Mouse (Mus musculus) kidney, embryonic 16.5 days (tissue): ENCODE results near the gene Polr3h. TPM values are rescaled to one million over a fixed set of nuclear protein-coding genes. Genes with fewer than 3 reads are reported as not detected.

Source experiments
- ATAC-seq: fragments of 200-750 bp; cut with Nextera tagmentation; 2 replicates; pipeline ENCODE4 v1.8.0; 2017; ENCODE audit warnings: moderate TSS enrichment; ENCODE audit not compliant: low FRiP score, low TSS enrichment
- H3K27ac ChIP-seq: fragments of 300-500 bp; sonication (generic); 2 replicates; pipeline ENCODE4 v1.5.1; 2014; ENCODE audit warnings: low read length
- H3K27me3 ChIP-seq: fragments of 300-500 bp; sonication (generic); 2 replicates; pipeline ENCODE4 v1.6.1; 2014; ENCODE audit warnings: low read length, control low read depth, mixed read lengths; ENCODE audit not compliant: insufficient read depth
- H3K36me3 ChIP-seq: fragments of 300-500 bp; sonication (generic); 2 replicates; pipeline ENCODE4 v1.6.1; 2014; ENCODE audit warnings: low read length, control low read depth, mixed read lengths; ENCODE audit not compliant: insufficient read depth
- H3K4me1 ChIP-seq: fragments of 300-500 bp; sonication (generic); 2 replicates; pipeline ENCODE4 v1.6.1; 2014; ENCODE audit warnings: low read length, control low read depth, mixed read lengths; ENCODE audit not compliant: insufficient read depth
- H3K4me2 ChIP-seq: fragments of 300-500 bp; sonication (generic); replicated peaks from 2 replicates; pipeline ENCODE4 v1.6.1; 2014; ENCODE audit warnings: low read depth, low read length
- H3K4me3 ChIP-seq: fragments of 300-500 bp; sonication (generic); 2 replicates; pipeline ENCODE4 v1.5.1; 2014; ENCODE audit warnings: mild to moderate bottlenecking, low read length
- H3K9ac ChIP-seq: fragments of 300-500 bp; sonication (generic); replicated peaks from 2 replicates; pipeline ENCODE4 v1.6.1; 2014; ENCODE audit warnings: low read length
- H3K9me3 ChIP-seq: fragments of 300-500 bp; sonication (generic); 2 replicates; pipeline ENCODE4 v1.6.1; 2016; ENCODE audit warnings: low read length, control low read depth
- WGBS: fragments of 180-500 bp; shearing (Covaris S2); extraction: QIAGEN DNeasy Blood & Tissue Kit; methylation state at CpG from one replicate; pipeline ENCODE4 v1.1.7; 2014; 5-methylcytosine and 5-hydroxymethylcytosine counted together
- polyA plus RNA-seq: library from polyadenylated mRNA; unstranded; fragments of >200 nt; fragmentation: Nextera tagmentation; extraction: Ambion mirVana; gene quantifications from 2 replicates; pipeline ENCODE4 v1.2.1, GENCODE M21; 2015

Polr3h gene
- polyA plus RNA-seq, 1 experiment from 2014 or later = 98.5 TPM

GRCm38 (mm10) chr15:81961078-81961451 is 35.0 kb upstream of the Polr3h start:
- 2% methylated on average over 8 of the region's 8 CpGs for WGBS
- Histone ChIP-seq H3K36me3 (no peaks in the 10 kb centered on the region; the same call in 1 of the 2 replicates), H3K27ac (no peak overlapping the region), H3K4me3 (peak overlapping the region; percentile 58), H3K4me1 (0 out of 2 replicates have a peak, but pooled peaks cover 4% of the 10 kb centered on the region), H3K9ac (peak overlapping the region; percentile 51), H3K27me3 (no peaks in the 10 kb centered on the region), H3K4me2 (peak overlapping the region; percentile 99), H3K9me3 (no peaks in the 10 kb centered on the region)
- ATAC-seq = no peak

GRCm38 (mm10) chr15:81960171-81961077 is 34.4 kb upstream of the Polr3h start, which contains the start of gene Pmm1:
Pmm1 (minus strand) TSS chr15:81960930.
- Histone ChIP-seq H3K4me1 (0 out of 2 replicates have a peak, but pooled peaks cover 4% of the 10 kb centered on the region), H3K9me3 (no peaks in the 10 kb centered on the region), H3K36me3 (peaks cover under 1% of the 10 kb centered on the region; the same call in 1 of the 2 replicates), H3K27me3 (no peaks in the 10 kb centered on the region), H3K4me3 (peak within 1 kb of the TSS; percentile 58), H3K9ac (peak within 1 kb of the TSS; percentile 65), H3K27ac (peak within 1 kb of the TSS; percentile 43), H3K4me2 (peak within 1 kb of the TSS; percentile 99)
- peak; percentile 97 for ATAC-seq
- WGBS = under 1% methylated on average over 77 of the region's 77 CpGs

DNA sequence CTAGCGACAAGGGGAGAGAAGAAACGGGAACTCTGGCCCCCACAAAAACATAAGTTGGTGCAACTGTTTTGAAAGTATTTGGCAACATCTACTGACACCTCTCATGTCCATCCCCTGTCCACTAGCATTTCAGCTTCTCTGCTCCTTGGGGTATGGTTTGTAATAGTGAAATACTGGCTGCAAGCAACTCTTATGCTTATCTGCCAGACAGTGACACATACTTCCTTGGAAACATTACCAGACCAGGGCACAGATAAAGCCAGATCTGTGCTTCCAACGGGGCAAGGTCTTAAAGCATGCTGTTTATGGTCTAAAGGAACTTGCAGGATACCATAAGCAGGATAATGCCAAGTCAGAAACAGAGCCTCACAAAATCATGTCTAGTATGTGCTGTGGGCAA is 32.9 kb upstream of the Polr3h start:
- WGBS = 93% methylated on average over 3 of the region's 3 CpGs
- no peaks in the 10 kb centered on the region for H3K9me3 ChIP-seq
- H3K4me1 ChIP-seq = 0 out of 2 replicates have a peak, but pooled peaks cover 4% of the 10 kb centered on the region
- H3K4me3 ChIP-seq = no peak overlapping the region
- peaks cover 14% of the 10 kb centered on the region; the same call in 1 of the 2 replicates for H3K36me3 ChIP-seq
- ATAC-seq = no peak
- no peaks in the 10 kb centered on the region for H3K27me3 ChIP-seq
- no peak overlapping the region for H3K9ac ChIP-seq
- no peak overlapping the region for H3K4me2 ChIP-seq
- H3K27ac ChIP-seq = no peak overlapping the region

DNA sequence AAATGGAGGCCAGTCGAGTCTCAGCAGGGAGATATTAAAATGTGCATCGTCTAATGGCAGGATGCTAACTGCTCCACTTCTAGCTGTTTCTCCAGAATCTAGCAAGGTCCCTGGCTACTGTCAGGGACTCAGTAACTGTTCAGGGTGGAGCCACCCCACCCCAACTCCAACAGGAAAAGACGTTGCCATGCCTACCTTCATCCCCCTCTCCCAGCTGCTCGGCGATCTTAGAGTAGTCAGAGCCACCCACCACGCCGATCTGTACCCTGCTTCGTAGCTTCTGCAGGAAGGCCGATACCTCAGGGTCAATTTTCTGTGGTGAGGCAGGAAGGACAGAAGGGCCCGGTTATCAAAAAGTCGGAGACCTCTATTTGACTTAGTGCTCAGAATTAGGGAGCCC is 31.6 kb upstream of the Polr3h start:
- 80% methylated on average over 11 of the region's 11 CpGs for WGBS
- no peak overlapping the region for H3K27ac ChIP-seq
- no peak for ATAC-seq
- H3K9ac ChIP-seq = no peak overlapping the region
- no peak overlapping the region for H3K4me3 ChIP-seq
- H3K9me3 ChIP-seq = no peaks in the 10 kb centered on the region
- H3K36me3 ChIP-seq = peaks cover 14% of the 10 kb centered on the region; the same call in 1 of the 2 replicates
- H3K4me2 ChIP-seq = no peak overlapping the region
- H3K4me1 ChIP-seq = 0 out of 2 replicates have a peak, but pooled peaks cover 4% of the 10 kb centered on the region
- H3K27me3 ChIP-seq = no peaks in the 10 kb centered on the region

DNA sequence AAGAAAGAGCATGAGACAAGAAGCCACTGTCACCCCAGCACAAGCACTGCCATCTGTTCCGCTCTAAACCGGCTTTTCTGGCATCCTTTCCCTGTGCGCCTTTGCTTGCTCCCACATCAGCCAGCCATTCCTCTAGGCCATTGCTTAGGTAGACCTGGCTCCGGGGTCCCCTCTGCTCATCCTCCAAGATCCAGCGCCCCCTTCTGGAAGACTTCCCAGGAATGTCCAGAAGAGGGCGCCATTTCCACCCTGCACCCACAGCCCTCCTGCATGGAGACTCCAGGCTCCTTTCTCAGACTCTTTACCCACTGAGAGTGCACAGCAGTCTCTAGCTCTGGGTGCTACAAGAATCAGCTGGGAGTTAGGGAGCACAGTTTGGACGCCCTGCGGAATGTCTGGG is 30.4 kb upstream of the Polr3h start:
- no peak overlapping the region for H3K27ac ChIP-seq
- H3K4me1 ChIP-seq = 0 out of 2 replicates have a peak, but pooled peaks cover 4% of the 10 kb centered on the region
- no peaks in the 10 kb centered on the region for H3K9me3 ChIP-seq
- WGBS = 63% methylated on average over 8 of the region's 8 CpGs
- no peak overlapping the region for H3K4me3 ChIP-seq
- H3K36me3 ChIP-seq = peaks cover 14% of the 10 kb centered on the region; the same call in 1 of the 2 replicates
- no peak overlapping the region for H3K4me2 ChIP-seq
- no peak for ATAC-seq
- no peaks in the 10 kb centered on the region for H3K27me3 ChIP-seq
- H3K9ac ChIP-seq = no peak overlapping the region

GRCm38 (mm10) chr15:81955414-81955813 is 29.4 kb upstream of the Polr3h start:
- Histone ChIP-seq H3K27me3 (no peaks in the 10 kb centered on the region), H3K36me3 (peaks cover 14% of the 10 kb centered on the region; the same call in 1 of the 2 replicates), H3K4me2 (no peak overlapping the region), H3K4me1 (0 out of 2 replicates have a peak, but pooled peaks cover 4% of the 10 kb centered on the region), H3K4me3 (no peak overlapping the region), H3K9ac (no peak overlapping the region), H3K27ac (no peak overlapping the region), H3K9me3 (no peaks in the 10 kb centered on the region)
- ATAC-seq = no peak
- WGBS = 90% methylated on average over 15 of the region's 15 CpGs

DNA sequence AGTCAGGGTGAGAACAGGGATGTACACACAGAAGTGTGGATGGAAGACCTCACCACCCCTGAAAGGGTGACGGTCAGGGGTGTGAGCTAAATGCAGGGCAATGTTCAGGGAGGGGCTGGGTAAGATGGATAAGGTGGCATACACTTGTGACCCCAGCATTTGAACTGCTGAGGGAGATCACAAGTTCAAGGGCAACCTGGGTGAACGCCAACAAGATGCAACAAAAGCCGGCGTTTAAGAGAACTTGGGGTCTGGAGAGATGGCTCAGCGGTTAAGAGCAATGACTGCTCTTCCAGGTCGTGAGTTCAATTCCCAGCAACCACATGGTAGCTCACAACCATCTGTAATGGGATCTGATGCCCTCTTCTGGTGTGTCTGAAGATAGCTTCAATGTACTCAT is 28.7 kb upstream of the Polr3h start:
- 0 out of 2 replicates have a peak, but pooled peaks cover under 1% of the 10 kb centered on the region for H3K4me1 ChIP-seq
- no peak overlapping the region for H3K4me2 ChIP-seq
- H3K36me3 ChIP-seq = peaks cover 14% of the 10 kb centered on the region
- no peak overlapping the region for H3K4me3 ChIP-seq
- no peaks in the 10 kb centered on the region for H3K9me3 ChIP-seq
- no peak overlapping the region for H3K9ac ChIP-seq
- no peak overlapping the region for H3K27ac ChIP-seq
- WGBS = 93% methylated on average over 6 of the region's 6 CpGs
- no peaks in the 10 kb centered on the region for H3K27me3 ChIP-seq
- ATAC-seq = no peak

DNA sequence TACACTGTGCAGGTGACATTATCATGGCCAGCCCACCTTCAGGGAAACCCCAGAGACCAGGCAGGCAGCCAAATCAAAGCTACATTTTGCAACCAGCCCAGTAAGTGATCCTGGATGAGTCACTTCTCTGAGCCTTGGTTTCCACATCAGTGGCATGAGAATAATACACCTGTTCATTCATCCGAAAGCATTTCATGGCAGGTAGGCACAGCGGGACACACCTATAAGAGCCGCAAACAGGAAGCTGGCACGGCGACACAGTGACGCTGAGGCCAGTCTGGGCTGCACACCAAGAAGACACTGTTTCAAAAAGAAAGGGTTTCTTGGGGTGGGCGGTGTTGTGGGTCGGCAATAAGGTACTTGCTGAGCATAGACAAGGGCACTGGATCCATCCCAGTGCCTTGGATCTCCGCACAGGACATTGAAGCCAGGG is 28.1 kb upstream of the Polr3h start:
- WGBS = 88% methylated on average over 9 of the region's 9 CpGs
- Histone ChIP-seq H3K4me2 (no peak overlapping the region), H3K36me3 (peaks cover 14% of the 10 kb centered on the region), H3K27ac (no peak overlapping the region), H3K4me3 (no peak overlapping the region), H3K9me3 (no peaks in the 10 kb centered on the region), H3K9ac (no peak overlapping the region), H3K27me3 (no peaks in the 10 kb centered on the region), H3K4me1 (no peaks in the 10 kb centered on the region)
- ATAC-seq = no peak

DNA sequence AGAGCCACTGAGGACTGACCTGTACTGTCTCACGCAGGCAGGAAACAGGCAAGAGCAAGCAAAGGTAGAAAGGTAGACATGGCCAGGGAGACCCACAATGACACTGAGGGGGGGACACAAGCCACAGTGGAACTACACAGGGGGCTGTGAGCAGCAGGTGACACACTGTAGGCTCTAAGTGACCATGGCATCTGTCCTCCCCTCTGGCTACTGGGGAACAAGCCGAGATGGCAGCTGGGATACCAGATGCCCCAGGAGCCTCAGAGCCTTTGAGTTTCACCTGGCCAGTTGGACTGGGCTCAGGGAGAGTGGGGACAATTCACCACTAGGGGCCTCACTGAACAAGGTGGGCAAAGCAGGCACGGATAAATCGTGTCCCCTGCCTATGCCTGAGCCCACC is 26.3 kb upstream of the Polr3h start:
- no peak for ATAC-seq
- H3K27ac ChIP-seq = no peak overlapping the region
- no peak overlapping the region for H3K4me2 ChIP-seq
- H3K4me3 ChIP-seq = no peak overlapping the region
- 87% methylated on average over 4 of the region's 4 CpGs for WGBS
- H3K9me3 ChIP-seq = no peaks in the 10 kb centered on the region
- no peaks in the 10 kb centered on the region for H3K27me3 ChIP-seq
- peaks cover 14% of the 10 kb centered on the region for H3K36me3 ChIP-seq
- H3K4me1 ChIP-seq = no peaks in the 10 kb centered on the region
- H3K9ac ChIP-seq = no peak overlapping the region

GRCm38 (mm10) chr15:81951159-81951558 is 25.1 kb upstream of the Polr3h start:
- no peak for ATAC-seq
- 85% methylated on average over 9 of the region's 9 CpGs for WGBS

More at GRCm38 (mm10) chr15:81951159-81951558, 25.1 kb upstream of the Polr3h start:
- Histone ChIP-seq H3K4me3 (no peak overlapping the region), H3K27me3 (no peaks in the 10 kb centered on the region), H3K4me2 (no peak overlapping the region), H3K27ac (no peak overlapping the region), H3K36me3 (peaks cover 14% of the 10 kb centered on the region), H3K9ac (no peak overlapping the region), H3K9me3 (no peaks in the 10 kb centered on the region), H3K4me1 (no peaks in the 10 kb centered on the region)
